Mouse (Mus musculus) MN1 (cell line): ENCODE results near the gene Vmn2r34.
"Not testable (repeated sequence)": the region's sequence is repeated elsewhere in the genome, so short reads cannot be mapped to it uniquely, and the experiment has no call there.

ENCODE experiments used
- DNase-seq: peaks from one replicate; pipeline ENCODE4 v3.0.0-alpha.2; 2016; ENCODE audit warnings: low spot score

Gene Vmn2r34

DNA sequence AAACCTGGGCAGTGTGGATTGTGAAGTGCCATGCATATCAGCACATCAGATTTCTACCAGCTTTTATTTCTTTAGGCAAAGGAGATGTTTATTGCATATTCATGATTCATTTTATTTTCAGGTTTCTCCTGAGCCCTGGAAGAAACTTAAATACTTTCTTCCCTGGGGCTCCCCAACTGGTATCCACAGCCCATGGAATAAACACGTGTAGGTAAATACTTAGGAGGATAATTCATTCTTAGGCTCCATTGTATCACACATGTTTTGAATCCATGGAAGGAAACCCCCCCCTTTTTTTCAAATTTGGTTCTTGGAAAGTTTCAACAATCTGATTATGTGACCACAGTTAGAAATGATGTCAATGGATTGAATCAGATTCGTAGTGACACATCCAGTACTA, at the start of gene Vmn2r34:
Gene Vmn2r34 (minus strand): TSS at position 101 of the 400 bp plus-strand sequence.
- not testable (repeated sequence) for DNase-seq

DNA sequence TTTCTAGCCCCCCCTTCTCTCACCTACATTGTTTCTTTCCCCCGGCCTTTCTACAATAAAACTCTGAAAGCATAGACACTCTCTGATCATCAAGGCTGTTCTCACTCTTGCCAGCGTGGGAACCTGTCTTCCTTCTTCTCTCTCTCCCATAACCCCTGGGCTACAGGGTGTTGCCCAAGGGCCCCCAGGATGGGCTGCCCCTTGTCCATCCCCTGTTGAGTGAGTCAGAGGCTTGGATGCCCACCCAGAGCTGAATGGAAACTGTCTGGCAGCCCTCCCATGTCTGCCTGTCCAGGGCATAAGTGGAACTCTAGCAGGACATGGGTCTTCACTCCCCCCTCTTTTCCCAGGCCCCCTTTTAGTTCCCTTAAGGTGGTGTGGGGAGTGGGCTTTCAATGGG, 15.3 kb downstream of the Vmn2r34 start:
- DNase-seq, result not testable (repeated sequence)
